Mouse (Mus musculus) G1E (cell line): ENCODE data around the gene Deaf1. TPM values are rescaled to one million over a fixed set of nuclear protein-coding genes. Genes with fewer than 3 reads are reported as not detected.

Experiments
- ATAC-seq: 2 replicates; pipeline ENCODE4 v1.8.0; 2016; ENCODE audit warnings: mild to moderate bottlenecking; ENCODE audit not compliant: insufficient number of reproducible peaks, poor library complexity, low FRiP score, severe bottlenecking; ENCODE audit errors: extremely low read depth
- DNase-seq: peaks from one replicate; pipeline ENCODE4 v3.0.0; 2012; ENCODE audit warnings: low spot score
- H3K27me3 ChIP-seq: 2 replicates; pipeline ENCODE4 v1.6.1; 2012; ENCODE audit warnings: mild to moderate bottlenecking, low read length, inconsistent platforms; ENCODE audit not compliant: insufficient read depth
- H3K36me3 ChIP-seq: replicated peaks from 2 replicates; pipeline ENCODE3; 2012; ENCODE audit warnings: mild to moderate bottlenecking, inconsistent platforms
- H3K4me1 ChIP-seq: 2 replicates; pipeline ENCODE4 v1.6.1; 2012; ENCODE audit warnings: low read depth, low read length, inconsistent platforms, mixed read lengths; ENCODE audit not compliant: insufficient read depth
- H3K4me3 ChIP-seq: 2 replicates; pipeline ENCODE4 v1.5.1; 2012; ENCODE audit warnings: low read depth, mild to moderate bottlenecking, inconsistent platforms, low read length, moderate library complexity, mixed read lengths
- H3K9me3 ChIP-seq: replicated peaks from 2 replicates; pipeline ENCODE4 v1.6.1; 2012; ENCODE audit warnings: inconsistent platforms
- CTCF ChIP-seq: IDR thresholded peaks from 2 replicates; pipeline ENCODE4 v1.5.1; 2012; ENCODE audit warnings: low read depth, low read length, inconsistent platforms, mixed read lengths
- GATA1 ChIP-seq: IDR thresholded peaks from 2 replicates; pipeline ENCODE4 v1.6.1; 2012; ENCODE audit warnings: borderline replicate concordance, low read length, inconsistent platforms, mixed read lengths
- GATA2 ChIP-seq: IDR thresholded peaks from 2 replicates; pipeline ENCODE4 v1.6.1; 2012; ENCODE audit warnings: low read depth, low read length, inconsistent platforms, borderline replicate concordance
- POLR2AphosphoS5 ChIP-seq: IDR thresholded peaks from 2 replicates; pipeline ENCODE4 v1.6.1; 2012; ENCODE audit warnings: low read depth, low read length, inconsistent platforms; ENCODE audit not compliant: insufficient replicate concordance
- TAL1 ChIP-seq: conservative IDR thresholded peaks from 2 replicates; pipeline ENCODE4 v1.6.1; 2012; ENCODE audit warnings: low read depth, low read length, inconsistent platforms, mixed read lengths
- polyA plus RNA-seq: library from polyadenylated mRNA; stranded (reverse); fragments of >175 nt; gene quantifications from 2 replicates; pipeline ENCODE4 v1.2.3, GENCODE M21; 2012
- total RNA-seq, 2 experiments: library from RNA; stranded (forward) in 1 of 2; stranded (reverse) in 1 of 2; fragments of 200-1000 nt in 1 of 2; fragments of >200 nt in 1 of 2; fragmentation: Nextera tagmentation in 1 of 2; gene quantifications; 2 replicates each; pipeline ENCODE4 v1.2.3; 2014 to 2017

Deaf1 gene
- 35.3 and 41.2 TPM in 2 replicates for total RNA-seq (2014; fragmentation: Nextera tagmentation)
- total RNA-seq (2017): 22.9 and 27.0 TPM in 2 replicates
- polyA plus RNA-seq: 55.8 and 61.7 TPM in 2 replicates

DNA sequence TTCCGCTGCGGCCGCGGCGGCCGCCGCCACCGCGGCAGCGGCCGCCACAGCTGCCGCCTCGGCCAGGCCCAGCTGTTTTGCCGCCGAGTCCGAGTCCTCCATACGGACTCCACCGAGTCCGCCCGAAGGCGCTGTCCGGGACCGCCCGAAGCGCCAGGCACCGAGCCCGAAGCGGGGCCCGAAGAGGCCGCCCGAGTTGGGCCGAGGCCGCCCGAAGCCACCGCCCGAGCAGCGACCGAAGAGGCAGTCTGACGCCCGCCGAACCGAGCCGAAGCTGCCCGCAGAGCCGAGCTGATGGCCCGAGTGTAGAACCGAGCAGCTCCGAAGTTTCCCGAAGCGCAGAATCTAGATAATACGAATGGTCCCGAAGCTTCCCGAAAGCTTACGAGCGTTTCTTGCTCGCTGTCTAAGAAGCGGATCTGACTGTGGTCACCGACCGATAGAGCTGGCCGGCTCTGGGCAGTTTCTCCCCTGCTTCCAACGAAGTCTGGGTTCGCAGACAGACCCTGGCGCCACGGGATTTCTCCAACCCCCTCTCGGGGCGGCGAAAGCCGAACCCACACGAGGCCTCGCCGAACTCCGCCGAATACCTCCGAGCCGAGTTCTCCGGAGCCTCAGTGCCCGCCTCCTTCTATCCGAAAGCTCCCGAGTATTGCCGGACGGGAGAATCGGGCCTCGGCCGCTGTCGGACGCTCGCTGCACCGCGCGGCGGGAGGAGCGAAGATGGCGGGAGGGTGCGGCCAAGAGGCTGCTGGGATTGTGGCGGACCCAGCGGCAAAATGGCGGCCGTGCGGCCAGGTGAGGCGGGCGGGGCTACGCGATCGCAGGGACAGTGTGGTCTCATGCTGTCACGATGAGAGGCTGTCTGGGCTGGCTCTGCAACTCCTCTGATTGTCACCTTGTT lies at the start of gene Deaf1, which contains the start of gene Tmem80:
Gene Deaf1 (minus strand): TSS at position 222 of the 904 bp plus-strand sequence.
Gene Tmem80 (plus strand): TSS at position 271 of the 904 bp plus-strand sequence.
- Histone ChIP-seq H3K4me1 (peaks cover 34% of the 10 kb centered on the region), H3K9me3 (no peaks in the 10 kb centered on the region), H3K36me3 (peaks cover 56% of the 10 kb centered on the region), H3K4me3 (peak within 1 kb of the TSS; percentile 77), H3K27me3 (no peaks in the 10 kb centered on the region)
- peak; percentile 83 for ATAC-seq
- DNase-seq: peak; percentile 89
- no peak for TF ChIP-seq POLR2AphosphoS5
- no peak for TF ChIP-seq GATA2
- TF ChIP-seq CTCF: no peak
- no peak for TF ChIP-seq GATA1
- TF ChIP-seq TAL1: no peak

DNA sequence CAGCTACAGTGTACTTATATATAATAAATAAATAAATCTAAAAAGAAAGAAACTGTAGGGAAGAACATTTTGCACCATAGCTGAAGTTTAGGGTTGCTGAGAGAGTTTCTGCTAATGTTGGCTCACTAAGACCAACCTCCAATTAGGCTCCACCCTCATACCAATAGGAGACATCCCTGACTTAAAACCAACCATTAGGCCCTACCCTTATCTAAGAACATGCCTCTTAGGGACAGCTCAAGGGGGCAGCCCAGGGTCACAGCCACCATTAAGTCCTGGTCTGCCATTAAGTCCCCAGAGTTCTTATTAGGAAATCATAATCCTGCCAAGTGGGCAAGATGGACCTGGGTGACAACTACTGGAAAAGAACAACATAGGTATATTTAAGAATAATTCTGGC lies 46.9 kb upstream of the Deaf1 start:
- Histone ChIP-seq H3K4me3 (no peak overlapping the region), H3K27me3 (no peaks in the 10 kb centered on the region), H3K36me3 (no peaks in the 10 kb centered on the region), H3K4me1 (peaks cover 24% of the 10 kb centered on the region), H3K9me3 (no peaks in the 10 kb centered on the region)
- DNase-seq (no peak), ATAC-seq (no peak)
- no peak for TF ChIP-seq POLR2AphosphoS5
- no peak for TF ChIP-seq GATA2
- TF ChIP-seq TAL1: no peak
- TF ChIP-seq CTCF: no peak
- TF ChIP-seq GATA1: no peak

DNA sequence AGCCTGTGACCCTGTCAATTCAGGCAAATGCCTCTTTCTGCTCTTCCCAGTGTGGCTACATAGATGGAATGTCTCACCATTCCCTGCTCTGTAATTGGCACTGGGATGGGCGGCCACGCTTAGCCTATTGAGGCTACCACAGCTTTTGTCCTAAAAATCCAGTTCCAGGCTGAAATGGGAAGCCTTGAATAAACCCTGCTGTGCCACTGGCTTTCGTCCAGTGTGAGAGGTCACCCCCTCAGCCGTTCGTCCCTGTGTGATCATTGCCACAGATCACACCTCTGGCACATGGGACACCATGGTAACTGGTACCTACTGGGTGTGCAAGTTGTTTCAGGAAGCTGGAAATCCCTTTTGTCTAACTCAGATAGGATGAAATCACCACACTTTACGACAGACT lies 46.1 kb upstream of the Deaf1 start:
- peaks cover 24% of the 10 kb centered on the region for H3K4me1 ChIP-seq
- TF ChIP-seq GATA1 (no peak), GATA2 (no peak), POLR2AphosphoS5 (no peak), CTCF (no peak), TAL1 (no peak)

DNA sequence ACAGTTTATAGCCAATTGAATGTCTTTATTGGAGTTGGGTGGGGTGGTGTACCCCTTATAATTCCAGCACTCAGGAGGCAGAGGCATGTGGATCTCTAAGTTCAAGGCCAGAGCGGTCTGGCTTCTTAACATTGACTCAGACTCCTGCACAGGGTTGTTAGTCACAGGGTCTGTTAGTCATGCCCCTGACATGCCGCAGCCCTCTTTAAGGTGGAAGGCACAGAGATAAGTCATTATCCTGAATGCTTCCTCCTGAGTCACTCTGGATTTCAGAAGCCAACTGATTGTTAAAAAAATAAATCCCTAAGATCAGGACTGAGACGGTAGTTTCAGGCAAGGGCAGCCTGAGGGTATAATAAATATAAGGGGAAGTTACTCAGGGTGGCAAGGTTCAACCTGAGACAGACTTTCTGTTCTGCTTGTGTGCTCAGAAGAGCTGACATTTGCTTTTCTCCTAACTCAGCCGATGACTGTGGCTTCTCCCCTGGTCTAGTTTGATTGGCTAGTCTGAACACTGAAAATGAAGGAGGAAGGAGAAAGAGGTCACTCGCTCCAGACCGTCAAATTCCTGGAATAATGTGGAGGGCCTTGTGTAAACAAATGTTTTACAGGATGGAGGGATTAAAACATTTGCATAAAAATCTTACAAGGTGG lies 44.6 kb upstream of the Deaf1 start:
- no peak overlapping the region for H3K4me3 ChIP-seq
- no peaks in the 10 kb centered on the region for H3K36me3 ChIP-seq
- no peaks in the 10 kb centered on the region for H3K27me3 ChIP-seq
- H3K9me3 ChIP-seq: no peaks in the 10 kb centered on the region
- ATAC-seq (no peak), DNase-seq (no peak)
- H3K4me1 ChIP-seq: peaks cover 30% of the 10 kb centered on the region
- no peak for TF ChIP-seq GATA1
- no peak for TF ChIP-seq TAL1
- no peak for TF ChIP-seq CTCF
- no peak for TF ChIP-seq POLR2AphosphoS5
- no peak for TF ChIP-seq GATA2

More for the DNA sequence above, 46.1 kb upstream of the Deaf1 start:
- Histone ChIP-seq H3K27me3 (no peaks in the 10 kb centered on the region), H3K4me3 (no peak overlapping the region), H3K9me3 (no peaks in the 10 kb centered on the region), H3K36me3 (no peaks in the 10 kb centered on the region)
- DNase-seq: no peak
- no peak for ATAC-seq

DNA sequence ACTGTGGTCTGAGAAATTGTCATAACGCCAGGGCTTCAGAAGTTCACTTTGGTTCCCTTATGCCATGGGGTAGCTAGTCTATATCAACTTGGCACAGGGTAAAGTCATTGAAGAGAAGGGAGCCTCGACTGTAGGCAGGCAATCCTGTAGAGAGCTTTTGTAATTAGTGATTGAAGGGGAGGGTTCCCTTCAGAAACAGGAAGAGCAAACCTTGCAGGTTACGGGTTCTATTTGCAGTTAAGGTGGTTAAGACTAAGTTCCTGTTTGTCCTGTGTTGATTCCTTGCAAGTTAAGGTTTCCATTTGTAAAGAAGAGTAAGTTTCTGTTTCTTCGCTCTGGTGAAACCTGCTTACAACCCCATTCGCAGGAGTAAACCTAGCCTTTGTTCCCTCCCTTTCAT lies 42.4 kb upstream of the Deaf1 start:
- H3K4me3 ChIP-seq: no peak overlapping the region
- ATAC-seq: no peak
- TF ChIP-seq POLR2AphosphoS5 (no peak), GATA2 (no peak), TAL1 (no peak), CTCF (no peak), GATA1 (no peak)

DNA sequence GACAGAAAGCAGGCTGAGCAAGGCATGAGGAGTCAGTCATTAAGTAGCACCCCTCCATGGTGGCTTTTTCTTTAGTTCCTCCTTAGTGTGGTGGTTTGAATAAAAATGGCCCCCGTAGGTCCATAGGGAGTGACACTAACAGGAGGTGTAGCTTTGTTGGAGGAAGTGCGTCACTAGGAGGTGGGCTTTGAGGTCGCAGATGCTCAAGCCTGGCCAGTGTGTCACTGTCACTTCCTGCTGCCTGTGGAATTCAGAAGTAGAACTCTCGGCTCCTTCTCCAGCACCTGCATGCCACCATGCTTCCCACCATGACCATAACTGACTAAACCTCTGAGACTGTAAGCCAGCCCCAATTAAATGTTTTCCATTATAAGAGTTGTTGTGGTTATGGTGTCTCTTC lies 39.9 kb upstream of the Deaf1 start:
- no peaks in the 10 kb centered on the region for H3K27me3 ChIP-seq
- peaks cover 56% of the 10 kb centered on the region for H3K4me1 ChIP-seq
- ATAC-seq (no peak), DNase-seq (no peak)
- no peak for TF ChIP-seq POLR2AphosphoS5
- no peak for TF ChIP-seq CTCF
- TF ChIP-seq TAL1: no peak
- TF ChIP-seq GATA1: no peak
- no peak for TF ChIP-seq GATA2
- no peaks in the 10 kb centered on the region for H3K36me3 ChIP-seq
- no peak overlapping the region for H3K4me3 ChIP-seq
- H3K9me3 ChIP-seq: no peaks in the 10 kb centered on the region

More for the DNA sequence above, 42.4 kb upstream of the Deaf1 start:
- DNase-seq: no peak
- Histone ChIP-seq H3K36me3 (no peaks in the 10 kb centered on the region), H3K27me3 (no peaks in the 10 kb centered on the region), H3K9me3 (no peaks in the 10 kb centered on the region), H3K4me1 (peaks cover 36% of the 10 kb centered on the region)
